Mouse (Mus musculus) neural tube, embryonic 15.5 days (tissue): ENCODE measurements around the gene Gpa33. TPM values are rescaled to one million over a fixed set of nuclear protein-coding genes. Genes with fewer than 3 reads are reported as not detected.

Experiments used
- ATAC-seq: fragments of 200-750 bp; cut with Nextera tagmentation; 2 replicates; pipeline ENCODE4 v1.8.0; 2017; ENCODE audit warnings: mild to moderate bottlenecking, moderate TSS enrichment, moderate library complexity; ENCODE audit not compliant: low FRiP score
- H3K27ac ChIP-seq: fragments of 300-500 bp; sonication (generic); replicated peaks from 2 replicates; pipeline ENCODE4 v1.5.1; 2015; ENCODE audit warnings: mild to moderate bottlenecking, inconsistent platforms
- H3K27me3 ChIP-seq: fragments of 300-500 bp; sonication (generic); replicated peaks from 2 replicates; pipeline ENCODE4 v1.6.1; 2015; ENCODE audit warnings: inconsistent platforms
- H3K36me3 ChIP-seq: fragments of 300-500 bp; sonication (generic); 2 replicates; pipeline ENCODE4 v1.6.1; 2015; ENCODE audit warnings: inconsistent platforms
- H3K4me1 ChIP-seq: fragments of 300-500 bp; sonication (generic); 2 replicates; pipeline ENCODE4 v1.6.1; 2015; ENCODE audit warnings: inconsistent platforms
- H3K4me2 ChIP-seq: fragments of 300-500 bp; sonication (generic); 2 replicates; pipeline ENCODE4 v1.6.1; 2015; ENCODE audit warnings: inconsistent platforms, mild to moderate bottlenecking, moderate library complexity
- H3K4me3 ChIP-seq: fragments of 300-500 bp; sonication (generic); replicated peaks from 2 replicates; pipeline ENCODE4 v1.5.1; 2015; ENCODE audit warnings: mild to moderate bottlenecking, inconsistent platforms
- H3K9ac ChIP-seq: fragments of 300-500 bp; sonication (generic); replicated peaks from 2 replicates; pipeline ENCODE4 v1.6.1; 2015; ENCODE audit warnings: mild to moderate bottlenecking, inconsistent platforms
- H3K9me3 ChIP-seq: fragments of 300-500 bp; sonication (generic); replicated peaks from 2 replicates; pipeline ENCODE4 v1.6.1; 2016; ENCODE audit warnings: inconsistent platforms
- WGBS: fragments of 180-500 bp; shearing (Covaris S2); methylation state at CpG from one replicate; pipeline ENCODE4 v1.1.7; 2015; ENCODE audit warnings: mixed read lengths; 5-methylcytosine and 5-hydroxymethylcytosine counted together
- polyA plus RNA-seq: library from polyadenylated mRNA; unstranded; fragments of >200 nt; fragmentation: Nextera tagmentation; extraction: Ambion mirVana; gene quantifications from 2 replicates; pipeline ENCODE4 v1.2.1, GENCODE M21; 2015

The Gpa33 gene
- polyA plus RNA-seq, 1 experiment from 2014 or later, result not detected

GRCm38 (mm10) chr1:166168017-166168416 is 38.0 kb downstream of the Gpa33 start:
- Histone ChIP-seq H3K27me3 (no peaks in the 10 kb centered on the region), H3K4me2 (no peak overlapping the region), H3K36me3 (no peaks in the 10 kb centered on the region), H3K4me1 (no peaks in the 10 kb centered on the region), H3K9me3 (no peaks in the 10 kb centered on the region), H3K9ac (no peak overlapping the region), H3K27ac (no peak overlapping the region), H3K4me3 (no peak overlapping the region)
- ATAC-seq, result no peak
- 94% methylated on average over 7 of the region's 7 CpGs for WGBS

GRCm38 (mm10) chr1:166169713-166170112 is 39.7 kb downstream of the Gpa33 start:
- no peak overlapping the region for H3K27ac ChIP-seq
- no peak overlapping the region for H3K4me2 ChIP-seq
- ATAC-seq, result no peak
- H3K27me3 ChIP-seq, result no peaks in the 10 kb centered on the region
- no peaks in the 10 kb centered on the region for H3K36me3 ChIP-seq
- 90% methylated on average over 7 of the region's 7 CpGs for WGBS
- H3K9me3 ChIP-seq, result no peaks in the 10 kb centered on the region
- H3K4me3 ChIP-seq, result no peak overlapping the region
- no peaks in the 10 kb centered on the region for H3K4me1 ChIP-seq
- H3K9ac ChIP-seq, result no peak overlapping the region

GRCm38 (mm10) chr1:166170852-166171251 is 40.8 kb downstream of the Gpa33 start:
- 95% methylated on average over 12 of the region's 12 CpGs for WGBS
- Histone ChIP-seq H3K27ac (no peak overlapping the region), H3K27me3 (no peaks in the 10 kb centered on the region), H3K4me1 (no peaks in the 10 kb centered on the region), H3K4me2 (no peak overlapping the region), H3K9ac (no peak overlapping the region), H3K4me3 (no peak overlapping the region), H3K9me3 (no peaks in the 10 kb centered on the region), H3K36me3 (no peaks in the 10 kb centered on the region)
- no peak for ATAC-seq

- no peak for ATAC-seq
- 79% methylated on average over 3 of the region's 3 CpGs for WGBS
- H3K36me3 ChIP-seq, result no peaks in the 10 kb centered on the region
Observed at GRCm38 (mm10) chr1:166172992-166173391, 43.0 kb downstream of the Gpa33 start.

DNA sequence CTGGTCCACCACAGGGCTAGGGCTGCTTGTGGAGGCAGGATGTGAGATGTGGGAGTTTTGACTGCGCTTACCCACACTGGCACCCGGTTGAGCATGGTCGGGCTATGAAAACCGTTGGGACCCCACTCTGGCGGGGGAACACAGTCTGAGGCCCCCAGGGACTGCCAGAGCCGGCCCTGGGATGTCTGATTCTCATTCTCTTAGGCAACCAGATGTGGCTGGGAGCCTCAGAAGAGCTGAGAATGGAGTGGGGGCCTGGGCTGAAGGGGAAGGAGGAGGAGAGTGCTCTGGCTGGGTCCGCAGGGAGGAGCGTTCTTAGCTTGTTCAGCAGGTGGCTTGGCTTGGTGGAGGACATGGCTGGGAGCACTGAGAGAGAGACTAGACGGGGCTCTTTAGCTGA is 43.6 kb downstream of the Gpa33 start:
- H3K27ac ChIP-seq, result no peak overlapping the region
- H3K4me1 ChIP-seq, result no peaks in the 10 kb centered on the region
- H3K4me3 ChIP-seq, result no peak overlapping the region
- H3K27me3 ChIP-seq, result no peaks in the 10 kb centered on the region
- H3K9me3 ChIP-seq, result no peaks in the 10 kb centered on the region
- no peak overlapping the region for H3K9ac ChIP-seq
- no peak for ATAC-seq
- WGBS, result 67% methylated on average over 9 of the region's 9 CpGs
- no peak overlapping the region for H3K4me2 ChIP-seq
- H3K36me3 ChIP-seq, result no peaks in the 10 kb centered on the region

More at GRCm38 (mm10) chr1:166172992-166173391, 43.0 kb downstream of the Gpa33 start:
- Histone ChIP-seq H3K27ac (no peak overlapping the region), H3K9ac (no peak overlapping the region), H3K4me2 (no peak overlapping the region), H3K27me3 (no peaks in the 10 kb centered on the region), H3K4me3 (no peak overlapping the region), H3K4me1 (no peaks in the 10 kb centered on the region), H3K9me3 (no peaks in the 10 kb centered on the region)

- H3K4me1 ChIP-seq, result 0 out of 2 replicates have a peak, but pooled peaks cover 13% of the 10 kb centered on the region
- 92% methylated on average over 7 of the region's 7 CpGs for WGBS
- no peak for ATAC-seq
- no peak overlapping the region for H3K27ac ChIP-seq
- no peaks in the 10 kb centered on the region for H3K36me3 ChIP-seq
- H3K4me2 ChIP-seq, result no peak overlapping the region
- H3K9me3 ChIP-seq, result no peaks in the 10 kb centered on the region
- no peak overlapping the region for H3K4me3 ChIP-seq
- H3K27me3 ChIP-seq, result no peaks in the 10 kb centered on the region
- no peak overlapping the region for H3K9ac ChIP-seq
Observed at GRCm38 (mm10) chr1:166181510-166181909, 51.5 kb downstream of the Gpa33 start.

GRCm38 (mm10) chr1:166182952-166183627 is 53.1 kb downstream of the Gpa33 start:
- Histone ChIP-seq H3K4me1 (0 out of 2 replicates have a peak, but pooled peaks cover 13% of the 10 kb centered on the region), H3K4me2 (no peak overlapping the region), H3K9ac (no peak overlapping the region), H3K4me3 (no peak overlapping the region), H3K27me3 (no peaks in the 10 kb centered on the region), H3K27ac (no peak overlapping the region), H3K9me3 (no peaks in the 10 kb centered on the region), H3K36me3 (no peaks in the 10 kb centered on the region)
- 37% methylated on average over 10 of the region's 10 CpGs for WGBS
- peak; percentile 38; the same call in 1 of the 2 replicates for ATAC-seq

- 89% methylated on average over 22 of the region's 22 CpGs for WGBS
- Histone ChIP-seq H3K4me1 (0 out of 2 replicates have a peak, but pooled peaks cover 13% of the 10 kb centered on the region), H3K4me3 (no peak overlapping the region), H3K36me3 (no peaks in the 10 kb centered on the region), H3K9ac (no peak overlapping the region), H3K4me2 (no peak overlapping the region), H3K9me3 (no peaks in the 10 kb centered on the region), H3K27me3 (no peaks in the 10 kb centered on the region), H3K27ac (no peak overlapping the region)
- ATAC-seq, result no peak
Observed at GRCm38 (mm10) chr1:166184391-166185229, 54.6 kb downstream of the Gpa33 start.

DNA sequence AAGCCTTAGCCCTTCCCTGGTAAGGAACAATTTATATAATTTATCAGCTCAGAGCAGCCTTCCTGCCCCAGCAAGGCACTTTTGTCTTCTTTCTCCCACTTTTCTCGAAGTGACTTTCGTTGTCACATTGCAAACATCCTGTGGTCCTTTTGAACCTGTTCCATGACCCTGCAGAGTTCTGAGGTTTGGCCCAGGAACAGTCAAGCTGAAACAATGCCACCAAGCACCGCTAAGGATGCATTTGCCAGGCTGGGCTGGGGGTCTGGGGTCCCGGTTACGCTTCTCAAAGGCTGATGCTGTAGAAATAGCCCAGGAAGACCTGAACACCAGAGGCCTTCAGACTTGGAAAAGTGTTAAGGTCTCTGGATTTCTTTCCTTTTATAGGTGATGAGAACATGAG is 55.3 kb downstream of the Gpa33 start:
- Histone ChIP-seq H3K27ac (no peak overlapping the region), H3K36me3 (no peaks in the 10 kb centered on the region), H3K9me3 (no peaks in the 10 kb centered on the region), H3K27me3 (no peaks in the 10 kb centered on the region), H3K9ac (no peak overlapping the region), H3K4me3 (no peak overlapping the region), H3K4me1 (0 out of 2 replicates have a peak, but pooled peaks cover 13% of the 10 kb centered on the region), H3K4me2 (no peak overlapping the region)
- no peak for ATAC-seq
- 74% methylated on average over 5 of the region's 5 CpGs for WGBS

- no peak overlapping the region for H3K27ac ChIP-seq
- WGBS, result 64% methylated on average over 4 of the region's 4 CpGs
- no peak overlapping the region for H3K9ac ChIP-seq
- no peak overlapping the region for H3K4me2 ChIP-seq
- H3K9me3 ChIP-seq, result no peaks in the 10 kb centered on the region
- H3K4me3 ChIP-seq, result no peak overlapping the region
- H3K36me3 ChIP-seq, result no peaks in the 10 kb centered on the region
- 0 out of 2 replicates have a peak, but pooled peaks cover 3% of the 10 kb centered on the region for H3K4me1 ChIP-seq
- ATAC-seq, result no peak
- no peaks in the 10 kb centered on the region for H3K27me3 ChIP-seq
Observed at GRCm38 (mm10) chr1:166189821-166190220, 59.8 kb downstream of the Gpa33 start.

DNA sequence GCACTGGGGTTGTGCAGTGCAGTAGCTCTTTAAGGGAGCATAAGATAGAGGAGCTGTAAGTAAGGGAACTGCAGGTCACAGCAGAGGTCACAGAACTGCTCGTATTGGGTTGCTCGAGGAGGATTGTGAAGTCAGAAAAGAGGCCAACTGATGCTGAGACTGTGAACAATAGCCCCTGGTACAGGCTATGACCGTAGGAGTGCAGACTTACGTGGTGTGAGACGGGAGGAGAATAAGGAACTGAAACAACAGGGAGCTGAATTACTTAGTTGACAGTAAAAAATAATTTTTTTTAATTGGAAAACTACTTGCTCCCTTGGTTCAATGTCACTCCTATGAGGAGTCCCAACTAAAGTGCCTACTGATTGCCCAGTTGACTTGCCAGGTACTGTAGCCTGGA is 74.1 kb downstream of the Gpa33 start:
- H3K27me3 ChIP-seq, result no peaks in the 10 kb centered on the region
- no peaks in the 10 kb centered on the region for H3K4me1 ChIP-seq
- H3K27ac ChIP-seq, result no peak overlapping the region
- no peak for ATAC-seq
- no peaks in the 10 kb centered on the region for H3K36me3 ChIP-seq
- 32% methylated on average over 5 of the region's 5 CpGs for WGBS
- no peaks in the 10 kb centered on the region for H3K9me3 ChIP-seq
- no peak overlapping the region for H3K4me3 ChIP-seq
- H3K4me2 ChIP-seq, result no peak overlapping the region
- no peak overlapping the region for H3K9ac ChIP-seq

DNA sequence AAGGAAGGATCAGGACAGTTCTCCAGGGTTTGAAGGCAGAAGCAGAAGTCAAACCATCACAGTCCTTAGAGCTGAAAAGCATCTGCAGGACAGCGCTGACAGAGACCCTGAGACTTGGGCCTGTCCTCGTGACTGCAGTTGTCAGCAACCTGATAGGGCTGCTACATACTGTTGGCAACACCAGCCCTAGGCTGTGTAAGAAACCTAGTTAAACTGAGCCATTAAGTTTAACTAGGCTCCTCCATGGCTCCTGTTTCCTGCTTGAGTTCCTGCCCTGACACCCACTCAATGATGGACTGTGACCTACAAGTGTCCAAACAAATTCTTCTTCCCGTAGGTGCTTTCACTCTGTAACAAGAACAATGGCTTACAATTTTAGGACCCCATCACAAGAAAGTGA is 75.1 kb downstream of the Gpa33 start:
- H3K4me3 ChIP-seq, result no peak overlapping the region
- H3K27ac ChIP-seq, result no peak overlapping the region
- no peaks in the 10 kb centered on the region for H3K4me1 ChIP-seq
- ATAC-seq, result no peak
- H3K9me3 ChIP-seq, result no peaks in the 10 kb centered on the region
- no peaks in the 10 kb centered on the region for H3K36me3 ChIP-seq
- no peak overlapping the region for H3K4me2 ChIP-seq
- H3K27me3 ChIP-seq, result no peaks in the 10 kb centered on the region
- WGBS, result 79% methylated on average over 3 of the region's 3 CpGs
- H3K9ac ChIP-seq, result no peak overlapping the region
